Mouse (Mus musculus) hindbrain, embryonic 14.5 days (tissue): Measurements from ENCODE around the gene Vwce. TPM values are rescaled to one million over a fixed set of nuclear protein-coding genes. Genes with fewer than 3 reads are reported as not detected.

Source experiments
- ATAC-seq: fragments of 200-750 bp; cut with Nextera tagmentation; 2 replicates; pipeline ENCODE4 v1.8.0; 2017; ENCODE audit warnings: moderate number of reproducible peaks, mild to moderate bottlenecking, moderate TSS enrichment, moderate library complexity; ENCODE audit not compliant: low FRiP score
- DNase-seq: peaks from one replicate; pipeline ENCODE4 v3.0.0-alpha.2; 2015; ENCODE audit warnings: low spot score
- H3K27ac ChIP-seq: fragments of 300-500 bp; sonication (generic); 2 replicates; pipeline ENCODE4 v1.5.1; 2014; ENCODE audit warnings: mild to moderate bottlenecking, moderate library complexity
- H3K27me3 ChIP-seq: fragments of 300-500 bp; sonication (generic); 2 replicates; pipeline ENCODE4 v1.6.1; 2014; ENCODE audit warnings: mild to moderate bottlenecking, low read length, mixed read lengths; ENCODE audit not compliant: control insufficient read depth, insufficient read depth
- H3K36me3 ChIP-seq: fragments of 300-500 bp; sonication (generic); replicated peaks from 2 replicates; pipeline ENCODE4 v1.6.1; 2014; ENCODE audit not compliant: control insufficient read depth, insufficient read depth
- H3K4me1 ChIP-seq: fragments of 300-500 bp; sonication (generic); replicated peaks from 2 replicates; pipeline ENCODE4 v1.6.1; 2014; ENCODE audit warnings: antibody characterized with exemption, low read length, mixed read lengths; ENCODE audit not compliant: control insufficient read depth, insufficient read depth
- H3K4me2 ChIP-seq: fragments of 300-500 bp; sonication (generic); replicated peaks from 2 replicates; pipeline ENCODE4 v1.6.1; 2014; ENCODE audit warnings: mild to moderate bottlenecking, moderate library complexity
- H3K4me3 ChIP-seq: fragments of 300-500 bp; sonication (generic); replicated peaks from 2 replicates; pipeline ENCODE4 v1.5.1; 2014; ENCODE audit warnings: mild to moderate bottlenecking, low read length
- H3K9ac ChIP-seq: fragments of 300-500 bp; sonication (generic); 2 replicates; pipeline ENCODE4 v1.6.1; 2014
- H3K9me3 ChIP-seq: fragments of 300-500 bp; sonication (generic); 2 replicates; pipeline ENCODE4 v1.6.1; 2016; ENCODE audit warnings: low read length; ENCODE audit not compliant: control insufficient read depth
- WGBS: fragments of 180-500 bp; shearing (Covaris S2); extraction: QIAGEN DNeasy Blood & Tissue Kit; methylation state at CpG from one replicate; pipeline ENCODE4 v1.1.7; 2014; 5-methylcytosine and 5-hydroxymethylcytosine counted together
- polyA plus RNA-seq: library from polyadenylated mRNA; unstranded; fragments of >200 nt; fragmentation: Nextera tagmentation; extraction: Ambion mirVana; gene quantifications from 2 replicates; pipeline ENCODE4 v1.2.1, GENCODE M21; 2014

The Vwce gene
- polyA plus RNA-seq, 1 experiment from 2014 or later: 1.1 TPM

- Histone ChIP-seq H3K9ac (no peak overlapping the region), H3K9me3 (no peaks in the 10 kb centered on the region), H3K27ac (peak overlapping the region; percentile 86), H3K27me3 (no peaks in the 10 kb centered on the region), H3K36me3 (peaks cover 57% of the 10 kb centered on the region), H3K4me3 (no peak overlapping the region), H3K4me1 (peaks cover 20% of the 10 kb centered on the region), H3K4me2 (no peak overlapping the region)
- 13% methylated on average over 8 of the region's 8 CpGs for WGBS
- DNase-seq: peak; percentile 95
- peak; percentile 84 for ATAC-seq
Observed at GRCm38 (mm10) chr19:10709360-10710087, 75.5 kb downstream of the Vwce start.

GRCm38 (mm10) chr19:10710088-10710511 lies 76.1 kb downstream of the Vwce start:
- no peaks in the 10 kb centered on the region for H3K9me3 ChIP-seq
- peaks cover 21% of the 10 kb centered on the region for H3K4me1 ChIP-seq
- no peak overlapping the region for H3K4me2 ChIP-seq
- H3K27ac ChIP-seq: peak overlapping the region; percentile 86
- 64% methylated on average over 9 of the region's 9 CpGs for WGBS
- ATAC-seq (peak; percentile 21; the same call in 1 of the 2 replicates), DNase-seq (peak; percentile 66)
- peaks cover 57% of the 10 kb centered on the region for H3K36me3 ChIP-seq
- no peak overlapping the region for H3K4me3 ChIP-seq
- no peaks in the 10 kb centered on the region for H3K27me3 ChIP-seq
- H3K9ac ChIP-seq: no peak overlapping the region

- H3K4me2 ChIP-seq: no peak overlapping the region
- no peak overlapping the region for H3K9ac ChIP-seq
- ATAC-seq: no peak
- H3K4me3 ChIP-seq: no peak overlapping the region
- 89% methylated on average over 4 of the region's 4 CpGs for WGBS
- no peak for DNase-seq
- peaks cover 57% of the 10 kb centered on the region for H3K36me3 ChIP-seq
- H3K27ac ChIP-seq: peak overlapping the region; percentile 86
- H3K9me3 ChIP-seq: no peaks in the 10 kb centered on the region
- no peaks in the 10 kb centered on the region for H3K27me3 ChIP-seq
- peaks cover 21% of the 10 kb centered on the region for H3K4me1 ChIP-seq
Observed at GRCm38 (mm10) chr19:10710751-10711150, 76.7 kb downstream of the Vwce start.

DNA sequence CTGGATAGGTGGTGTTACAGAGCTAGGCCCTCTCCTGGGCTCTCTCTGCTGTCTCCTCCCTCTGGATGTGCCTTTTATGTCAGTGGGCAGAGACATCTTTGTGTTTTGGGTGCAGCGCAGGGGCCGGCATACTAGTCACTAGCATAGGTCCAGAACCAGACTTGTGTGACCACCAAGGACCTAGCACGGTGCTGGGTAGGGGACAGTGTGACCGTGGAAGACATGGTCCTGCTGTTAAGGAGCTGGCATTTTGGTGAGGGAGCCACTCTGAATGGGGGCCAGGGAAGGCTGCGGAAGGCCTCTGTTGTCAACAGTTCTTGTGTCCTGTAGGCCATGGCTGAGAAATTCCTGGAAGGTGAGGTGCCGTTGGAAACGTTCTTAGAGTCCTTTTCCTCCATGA lies 78.2 kb downstream of the Vwce start:
- 93% methylated on average over 7 of the region's 7 CpGs for WGBS
- Histone ChIP-seq H3K4me3 (no peak overlapping the region), H3K4me1 (peaks cover 21% of the 10 kb centered on the region), H3K9ac (no peak overlapping the region), H3K27me3 (no peaks in the 10 kb centered on the region), H3K36me3 (peaks cover 49% of the 10 kb centered on the region), H3K27ac (no peak overlapping the region), H3K9me3 (no peaks in the 10 kb centered on the region), H3K4me2 (no peak overlapping the region)
- ATAC-seq (no peak), DNase-seq (no peak)

GRCm38 (mm10) chr19:10712646-10713045 lies 78.6 kb downstream of the Vwce start:
- 96% methylated on average over 12 of the region's 12 CpGs for WGBS
- no peak overlapping the region for H3K4me3 ChIP-seq
- no peaks in the 10 kb centered on the region for H3K9me3 ChIP-seq
- H3K36me3 ChIP-seq: peaks cover 45% of the 10 kb centered on the region
- H3K9ac ChIP-seq: no peak overlapping the region
- ATAC-seq: no peak
- no peak for DNase-seq
- peaks cover 21% of the 10 kb centered on the region for H3K4me1 ChIP-seq
- H3K27ac ChIP-seq: no peak overlapping the region
- no peak overlapping the region for H3K4me2 ChIP-seq
- H3K27me3 ChIP-seq: no peaks in the 10 kb centered on the region

GRCm38 (mm10) chr19:10713551-10713950 lies 79.5 kb downstream of the Vwce start:
- DNase-seq: no peak
- 92% methylated on average over 10 of the region's 10 CpGs for WGBS
- Histone ChIP-seq H3K4me2 (no peak overlapping the region), H3K27me3 (no peaks in the 10 kb centered on the region), H3K9ac (no peak overlapping the region), H3K36me3 (peaks cover 40% of the 10 kb centered on the region), H3K9me3 (no peaks in the 10 kb centered on the region), H3K4me3 (no peak overlapping the region), H3K27ac (no peak overlapping the region), H3K4me1 (peaks cover 21% of the 10 kb centered on the region)
- ATAC-seq: no peak

GRCm38 (mm10) chr19:10714168-10714567 lies 80.2 kb downstream of the Vwce start:
- no peak overlapping the region for H3K4me3 ChIP-seq
- peaks cover 38% of the 10 kb centered on the region for H3K36me3 ChIP-seq
- WGBS: 87% methylated on average over 6 of the region's 6 CpGs
- peaks cover 17% of the 10 kb centered on the region for H3K4me1 ChIP-seq
- ATAC-seq (no peak), DNase-seq (no peak)
- H3K27me3 ChIP-seq: no peaks in the 10 kb centered on the region
- no peaks in the 10 kb centered on the region for H3K9me3 ChIP-seq
- no peak overlapping the region for H3K27ac ChIP-seq
- H3K4me2 ChIP-seq: no peak overlapping the region
- H3K9ac ChIP-seq: no peak overlapping the region; the same call in 1 of the 2 replicates

DNA sequence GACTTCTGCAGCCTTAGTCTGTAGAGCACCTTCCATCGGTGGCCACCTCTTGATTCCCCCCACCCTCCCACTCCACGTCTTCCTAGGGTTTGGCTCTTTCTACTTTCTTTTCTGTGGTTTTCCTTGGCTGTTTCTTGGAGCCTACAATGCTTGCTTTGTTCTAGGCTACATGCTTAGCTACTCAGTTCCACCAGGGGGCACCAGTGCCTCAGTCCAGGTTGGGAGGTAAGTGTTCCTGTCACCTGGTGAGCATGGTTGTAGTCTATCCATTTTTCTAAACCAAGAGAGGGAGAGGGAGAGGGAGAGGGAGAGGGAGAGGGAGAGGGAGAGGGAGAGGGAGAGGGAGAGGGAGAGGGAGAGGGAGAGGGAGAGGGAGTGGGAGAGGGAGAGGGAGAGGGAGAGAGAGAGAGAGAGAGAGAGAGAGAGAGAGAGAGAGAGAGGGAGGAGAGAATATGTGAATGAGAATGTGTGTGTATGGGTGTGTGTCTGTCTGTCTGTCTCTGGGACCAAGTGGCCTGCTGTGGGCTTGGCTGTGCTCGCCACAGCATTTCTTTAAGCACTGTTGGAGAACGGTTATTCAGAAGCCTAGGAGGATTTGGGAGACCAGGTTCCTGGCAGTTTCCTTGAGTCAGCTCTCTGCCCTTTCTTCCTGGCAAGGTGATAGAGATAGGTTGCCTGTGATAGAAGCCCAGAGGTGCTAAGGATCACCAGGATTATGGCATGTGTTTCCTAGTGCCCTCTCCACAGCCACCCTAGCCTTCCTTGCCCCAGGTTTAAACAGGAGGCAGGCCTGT lies 80.9 kb downstream of the Vwce start:
- Histone ChIP-seq H3K9me3 (no peaks in the 10 kb centered on the region), H3K9ac (no peak overlapping the region; the same call in 1 of the 2 replicates), H3K4me3 (no peak overlapping the region), H3K4me2 (no peak overlapping the region), H3K36me3 (peaks cover 38% of the 10 kb centered on the region), H3K27me3 (no peaks in the 10 kb centered on the region), H3K27ac (0 out of 2 replicates have a peak overlapping the region, but pooled peaks have one; percentile 12), H3K4me1 (peaks cover 15% of the 10 kb centered on the region)
- ATAC-seq (peak; percentile 60; the same call in 1 of the 2 replicates), DNase-seq (peak; percentile 84)
- 34% methylated on average over 4 of the region's 4 CpGs for whole genome bisulfite sequencing

DNA sequence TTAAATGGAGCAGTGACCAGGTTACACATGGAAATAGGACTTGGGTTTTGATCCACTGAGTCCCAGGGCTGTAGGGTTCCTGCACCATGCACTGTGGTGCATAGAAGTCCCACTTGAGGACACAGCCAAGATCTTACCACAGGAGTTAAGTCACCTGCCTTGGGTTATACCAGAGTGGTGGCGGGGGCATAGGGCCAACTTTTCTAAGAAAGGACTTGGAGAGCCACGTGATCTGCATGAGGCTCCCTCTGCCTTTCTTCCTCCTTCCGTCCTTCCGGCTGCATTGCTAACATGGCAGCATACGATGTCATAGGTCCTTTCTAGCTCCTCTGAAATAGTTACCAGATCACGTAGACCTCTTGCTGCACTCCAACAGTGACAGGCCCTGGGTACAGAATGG lies 81.5 kb downstream of the Vwce start:
- no peak overlapping the region for H3K27ac ChIP-seq
- H3K4me1 ChIP-seq: peaks cover 17% of the 10 kb centered on the region
- 90% methylated on average over 6 of the region's 6 CpGs for WGBS

More for the DNA sequence above, 81.5 kb downstream of the Vwce start:
- peaks cover 37% of the 10 kb centered on the region for H3K36me3 ChIP-seq
- H3K4me2 ChIP-seq: no peak overlapping the region
- no peak overlapping the region for H3K4me3 ChIP-seq
- no peak overlapping the region for H3K9ac ChIP-seq
- ATAC-seq (no peak), DNase-seq (no peak)
- H3K27me3 ChIP-seq: no peaks in the 10 kb centered on the region
- H3K9me3 ChIP-seq: no peaks in the 10 kb centered on the region
